Mouse (Mus musculus): ENCODE results near the gene Bcl6b. TPM values are rescaled to one million over a fixed set of nuclear protein-coding genes. Genes with fewer than 3 reads are reported as not detected.
A peak's percentile ranks its signal among the peaks of the same experiment; 100 is the strongest.

The Bcl6b gene
- 22.0 TPM in 2 replicates for polyA plus RNA-seq (2015; fragmentation: Nextera tagmentation; extraction: Ambion mirVana)

DNA sequence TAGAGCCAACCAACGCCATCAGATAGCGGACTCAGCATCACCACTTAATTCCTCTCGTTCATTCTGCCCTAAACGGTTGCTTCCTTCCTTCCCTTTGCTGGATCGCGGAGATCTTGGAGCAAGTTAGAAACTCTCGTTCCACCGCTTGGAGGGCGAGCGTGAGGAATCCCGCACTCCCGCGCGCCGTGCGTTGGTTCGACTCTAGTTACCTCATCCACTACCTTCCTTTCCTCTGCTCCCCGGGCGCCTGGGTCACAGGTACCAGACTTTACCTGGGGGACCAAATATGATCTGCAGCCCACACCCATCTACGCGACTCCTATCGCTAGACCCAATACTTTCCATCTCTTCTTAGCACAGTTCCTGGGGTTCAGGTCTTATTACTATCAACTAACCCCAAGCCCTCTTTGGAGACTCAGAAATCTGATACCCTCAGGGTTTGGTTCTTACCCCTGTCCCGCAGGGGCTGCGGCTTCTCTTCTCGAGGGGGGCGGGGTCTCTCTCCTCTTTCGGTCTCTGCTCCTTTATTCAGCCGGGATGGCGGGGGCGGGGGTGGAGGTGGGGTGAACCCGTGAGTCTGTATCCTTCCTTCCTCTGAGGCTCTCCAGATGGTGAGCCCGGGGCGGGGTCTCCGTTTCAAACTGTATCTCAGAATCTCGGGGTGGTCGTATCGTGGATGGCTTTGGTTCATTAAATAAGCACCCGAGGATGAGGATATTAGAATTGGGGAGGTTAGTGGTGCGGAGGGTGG lies at the start of gene Bcl6b:
Gene Bcl6b (minus strand): TSS at position 539 of the 751 bp plus-strand sequence.
- 1% methylated on average over 39 of the region's 39 CpGs for WGBS
- Histone ChIP-seq H3K27ac (peak within 1 kb of the TSS; percentile 79), H3K4me3 (replicated peaks; ENCODE audit: low read depth, low read length) (peak within 1 kb of the TSS; percentile 39), H3K4me2 (ENCODE audit: low read length) (peak within 1 kb of the TSS; percentile 50), H3K36me3 (ENCODE audit: insufficient read depth, low read length) (no peaks in the 10 kb centered on the region), H3K27me3 (ENCODE audit: insufficient read depth, low read length) (peaks cover 13% of the 10 kb centered on the region), H3K9ac (ENCODE audit: low read depth, low read length) (peak within 1 kb of the TSS; percentile 45), H3K4me1 (replicated peaks; ENCODE audit: insufficient read depth, low read length) (peaks cover 14% of the 10 kb centered on the region), H3K9me3 (replicated peaks; ENCODE audit: low read length) (no peaks in the 10 kb centered on the region)
- DNase-seq (ENCODE audit: low spot score) (peak; percentile 55), ATAC-seq (replicated peaks; ENCODE audit: low FRiP score, low read depth) (no peak)
- TF ChIP-seq CTCF (IDR thresholded peaks at IDR 0.05; ENCODE audit: low read depth) = no peak

DNA sequence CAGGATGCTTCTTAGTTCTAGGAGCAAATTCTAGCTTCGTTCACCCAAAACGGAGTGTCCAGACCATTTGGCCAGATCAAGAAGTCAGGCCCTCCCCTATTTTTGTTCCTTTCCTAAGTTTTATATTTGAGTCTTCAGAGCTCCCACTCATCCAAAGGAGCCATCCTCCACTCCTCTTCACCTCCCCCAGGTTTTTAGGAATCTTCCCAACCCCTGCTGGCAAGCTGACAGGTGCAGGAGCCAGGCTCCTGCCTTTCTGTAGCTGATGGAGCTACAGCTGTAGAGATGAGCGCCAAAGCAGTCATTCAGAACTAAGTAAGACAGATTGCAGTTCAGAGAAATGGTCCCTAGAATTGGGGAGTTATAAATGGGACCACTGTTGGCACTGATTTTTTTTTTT lies 49.4 kb upstream of the Bcl6b start:
- 78% methylated on average over 3 of the region's 3 CpGs for WGBS
- Histone ChIP-seq H3K4me3 (replicated peaks; ENCODE audit: low read depth, low read length) (no peak overlapping the region), H3K27me3 (ENCODE audit: insufficient read depth, low read length) (no peaks in the 10 kb centered on the region), H3K4me1 (replicated peaks; ENCODE audit: insufficient read depth, low read length) (no peaks in the 10 kb centered on the region), H3K36me3 (ENCODE audit: insufficient read depth, low read length) (no peaks in the 10 kb centered on the region), H3K27ac (no peak overlapping the region), H3K9ac (ENCODE audit: low read depth, low read length) (no peak overlapping the region), H3K4me2 (ENCODE audit: low read length) (no peak overlapping the region), H3K9me3 (replicated peaks; ENCODE audit: low read length) (no peaks in the 10 kb centered on the region)
- DNase-seq (ENCODE audit: low spot score) (no peak), ATAC-seq (replicated peaks; ENCODE audit: low FRiP score, low read depth) (no peak)
- no peak for TF ChIP-seq CTCF (IDR thresholded peaks at IDR 0.05; ENCODE audit: low read depth)

DNA sequence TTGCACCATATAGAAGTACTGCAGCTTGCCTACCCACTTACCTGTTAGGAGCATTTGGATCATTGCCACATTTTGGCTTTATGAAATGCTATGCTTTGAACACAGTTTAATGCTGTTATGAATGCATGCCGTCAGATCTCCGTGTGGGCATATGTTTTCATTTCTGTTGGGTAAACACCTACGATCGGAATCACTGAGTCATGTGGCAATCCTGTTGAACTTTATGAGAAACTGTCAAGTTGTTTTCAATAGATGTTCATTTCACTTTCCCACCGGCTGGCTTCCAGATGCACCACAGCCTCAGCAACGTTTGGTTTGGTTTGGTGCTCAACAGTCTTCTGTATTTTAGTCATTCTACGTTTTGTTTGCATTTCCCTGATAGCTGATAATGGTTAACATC lies 42.0 kb upstream of the Bcl6b start:
- TF ChIP-seq CTCF (IDR thresholded peaks at IDR 0.05; ENCODE audit: low read depth) = no peak
- no peak overlapping the region for H3K4me2 ChIP-seq (ENCODE audit: low read length)

DNA sequence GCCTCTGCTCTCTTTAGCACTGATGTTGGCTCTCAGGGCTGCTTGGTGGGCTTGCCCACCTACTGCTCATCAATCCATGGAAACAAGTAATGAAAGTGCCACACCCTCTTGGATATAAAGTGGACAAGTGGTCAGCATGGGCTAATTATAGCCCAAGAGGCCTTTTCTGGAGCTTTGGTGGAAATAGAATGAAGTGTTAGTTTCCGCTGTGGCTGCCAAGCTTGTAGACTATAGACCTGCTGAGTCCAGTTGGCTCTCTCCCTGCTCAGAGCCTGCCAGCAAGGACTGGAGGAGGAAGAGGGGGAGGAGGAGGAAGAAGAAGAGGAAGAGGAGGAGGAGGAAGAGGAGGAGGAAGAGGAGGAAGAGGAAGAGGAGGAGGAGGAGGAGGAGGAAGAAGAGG lies 36.8 kb upstream of the Bcl6b start:
- Histone ChIP-seq H3K4me1 (replicated peaks; ENCODE audit: insufficient read depth, low read length) (no peaks in the 10 kb centered on the region), H3K9ac (ENCODE audit: low read depth, low read length) (no peak overlapping the region), H3K9me3 (replicated peaks; ENCODE audit: low read length) (no peaks in the 10 kb centered on the region), H3K27ac (no peak overlapping the region), H3K36me3 (ENCODE audit: insufficient read depth, low read length) (no peaks in the 10 kb centered on the region), H3K27me3 (ENCODE audit: insufficient read depth, low read length) (no peaks in the 10 kb centered on the region), H3K4me3 (replicated peaks; ENCODE audit: low read depth, low read length) (no peak overlapping the region), H3K4me2 (ENCODE audit: low read length) (no peak overlapping the region)
- TF ChIP-seq CTCF (IDR thresholded peaks at IDR 0.05; ENCODE audit: low read depth) = no peak
- ATAC-seq (replicated peaks; ENCODE audit: low FRiP score, low read depth) = no peak
- 81% methylated on average over 1 of the region's 1 CpGs for WGBS
- DNase-seq (ENCODE audit: low spot score) = no peak

More for the DNA sequence above, 42.0 kb upstream of the Bcl6b start:
- no peaks in the 10 kb centered on the region for H3K9me3 ChIP-seq (replicated peaks; ENCODE audit: low read length)
- H3K36me3 ChIP-seq (ENCODE audit: insufficient read depth, low read length) = no peaks in the 10 kb centered on the region
- no peaks in the 10 kb centered on the region for H3K27me3 ChIP-seq (ENCODE audit: insufficient read depth, low read length)
- WGBS = 82% methylated on average over 7 of the region's 7 CpGs
- DNase-seq (ENCODE audit: low spot score) (no peak), ATAC-seq (replicated peaks; ENCODE audit: low FRiP score, low read depth) (no peak)
- H3K9ac ChIP-seq (ENCODE audit: low read depth, low read length) = no peak overlapping the region
- no peak overlapping the region for H3K4me3 ChIP-seq (replicated peaks; ENCODE audit: low read depth, low read length)
- H3K4me1 ChIP-seq (replicated peaks; ENCODE audit: insufficient read depth, low read length) = no peaks in the 10 kb centered on the region
- no peak overlapping the region for H3K27ac ChIP-seq

DNA sequence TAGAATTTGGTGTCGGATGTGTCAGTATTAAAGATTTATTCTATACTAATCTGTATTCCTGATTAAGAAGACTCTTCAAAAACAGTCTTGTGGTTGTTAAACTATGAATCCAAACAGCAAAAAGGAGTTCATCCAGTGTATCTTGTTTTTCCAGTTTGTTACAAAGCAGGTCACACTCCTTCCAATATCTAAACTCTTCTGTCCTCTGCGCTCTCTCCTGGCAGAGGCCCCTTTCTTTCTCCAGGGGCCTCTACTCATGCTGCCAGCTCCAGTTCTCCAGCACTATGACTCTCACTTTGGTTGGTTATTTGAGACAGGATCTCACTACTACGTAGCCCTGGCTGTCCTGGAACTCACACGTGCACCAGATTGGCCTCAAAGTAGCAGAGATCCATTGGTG lies 36.2 kb upstream of the Bcl6b start:
- Histone ChIP-seq H3K4me2 (ENCODE audit: low read length) (no peak overlapping the region), H3K4me1 (replicated peaks; ENCODE audit: insufficient read depth, low read length) (no peaks in the 10 kb centered on the region), H3K9ac (ENCODE audit: low read depth, low read length) (no peak overlapping the region), H3K4me3 (replicated peaks; ENCODE audit: low read depth, low read length) (no peak overlapping the region), H3K36me3 (ENCODE audit: insufficient read depth, low read length) (no peaks in the 10 kb centered on the region), H3K27ac (no peak overlapping the region), H3K9me3 (replicated peaks; ENCODE audit: low read length) (no peaks in the 10 kb centered on the region), H3K27me3 (ENCODE audit: insufficient read depth, low read length) (no peaks in the 10 kb centered on the region)
- no peak for ATAC-seq (replicated peaks; ENCODE audit: low FRiP score, low read depth)
- no peak for DNase-seq (ENCODE audit: low spot score)
- WGBS = 58% methylated on average over 4 of the region's 4 CpGs
- TF ChIP-seq CTCF (IDR thresholded peaks at IDR 0.05; ENCODE audit: low read depth) = no peak

DNA sequence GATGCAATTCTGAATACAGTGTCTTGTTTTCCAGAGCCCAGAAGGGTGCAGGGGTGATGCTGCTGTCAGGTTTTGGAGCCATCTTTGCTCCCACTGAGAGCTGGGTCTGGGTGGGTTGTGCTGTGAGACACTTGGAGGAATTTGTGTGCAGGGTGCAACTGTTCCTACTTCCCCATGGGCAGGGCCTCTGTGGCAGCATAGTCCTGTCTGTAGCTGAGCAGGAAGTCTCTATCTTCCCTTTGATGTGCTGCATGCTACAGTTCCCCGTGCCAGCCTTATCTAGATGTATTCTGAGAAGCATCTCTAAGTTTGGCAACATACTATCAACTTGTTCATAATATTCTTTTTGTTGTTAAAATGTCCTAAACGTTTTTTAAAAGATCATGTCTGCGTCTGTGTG lies 35.7 kb upstream of the Bcl6b start:
- WGBS = 55% methylated on average over 3 of the region's 3 CpGs
- DNase-seq (ENCODE audit: low spot score) = no peak

More for the DNA sequence above, 35.7 kb upstream of the Bcl6b start:
- Histone ChIP-seq H3K4me2 (ENCODE audit: low read length) (no peak overlapping the region), H3K4me3 (replicated peaks; ENCODE audit: low read depth, low read length) (no peak overlapping the region), H3K9ac (ENCODE audit: low read depth, low read length) (no peak overlapping the region), H3K27me3 (ENCODE audit: insufficient read depth, low read length) (no peaks in the 10 kb centered on the region), H3K9me3 (replicated peaks; ENCODE audit: low read length) (no peaks in the 10 kb centered on the region), H3K36me3 (ENCODE audit: insufficient read depth, low read length) (no peaks in the 10 kb centered on the region), H3K27ac (no peak overlapping the region), H3K4me1 (replicated peaks; ENCODE audit: insufficient read depth, low read length) (no peaks in the 10 kb centered on the region)
- TF ChIP-seq CTCF (IDR thresholded peaks at IDR 0.05; ENCODE audit: low read depth) = no peak
- ATAC-seq (replicated peaks; ENCODE audit: low FRiP score, low read depth) = no peak

Data from kidney, postnatal 0 days (tissue).